Mouse (Mus musculus): Measurements from ENCODE around the gene Ganc.

- TF ChIP-seq CTCF (IDR thresholded peaks at IDR 0.05; ENCODE audit: insufficient read depth, low read depth, low read length) (no peak), POLR2A (IDR thresholded peaks at IDR 0.05; ENCODE audit: insufficient read depth, low read depth, low read length) (no peak)
Measured at GRCm38 (mm10) chr2:120366501-120366900, 37.2 kb upstream of the Ganc start.

All from olfactory bulb, adult 2 months (tissue).